Mouse (Mus musculus): ENCODE measurements around the gene Trim12c.
"Not testable (repeated sequence)": the region's sequence is repeated elsewhere in the genome, so short reads cannot be mapped to it uniquely, and the experiment has no call there.

Trim12c gene

DNA sequence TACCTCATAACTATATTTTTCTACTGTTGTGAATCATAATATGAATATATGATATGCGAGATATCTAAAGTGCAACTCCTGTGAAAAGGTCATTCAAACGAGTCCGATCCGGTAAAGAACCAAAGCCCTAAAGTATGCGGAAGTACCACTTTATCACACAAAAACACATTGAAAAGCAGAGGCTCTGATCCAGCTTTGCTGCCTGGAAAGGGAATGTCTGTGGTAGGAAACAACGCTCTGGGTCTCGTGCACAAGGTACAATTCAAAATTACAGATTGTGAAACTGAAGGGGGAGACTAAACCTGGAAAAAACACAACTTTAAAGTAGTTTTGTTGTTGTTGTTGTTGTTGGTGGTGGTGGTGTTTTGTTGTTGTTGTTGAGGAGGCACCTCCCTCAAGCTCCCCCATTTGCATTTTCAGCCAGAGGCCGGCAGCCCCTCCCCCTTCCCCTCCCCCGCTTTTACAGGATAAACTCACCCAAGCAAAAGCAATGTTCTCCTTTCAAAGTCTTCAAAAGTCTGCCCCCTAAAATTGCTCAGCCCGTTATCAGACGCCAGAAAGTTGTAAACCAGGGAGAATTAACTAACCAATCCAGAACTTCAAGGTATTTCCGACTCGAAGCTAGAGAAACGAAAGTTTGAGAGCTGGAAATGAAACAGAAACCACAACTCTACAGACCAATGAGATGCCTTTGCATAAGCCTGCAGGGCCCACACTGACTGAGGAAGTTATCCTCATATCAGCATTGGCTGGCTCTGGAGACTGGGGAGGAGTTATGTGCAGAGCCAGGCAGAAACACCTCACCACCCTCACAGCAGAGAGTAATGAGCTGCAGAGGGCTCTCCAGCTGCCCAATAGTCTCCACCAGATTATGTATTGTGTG, at the start of gene Trim12c:
Trim12c (minus strand) TSS at position 646 of the 883 bp plus-strand sequence.
- no peak for DNase-seq (ENCODE audit: low read depth, low spot score)

DNA sequence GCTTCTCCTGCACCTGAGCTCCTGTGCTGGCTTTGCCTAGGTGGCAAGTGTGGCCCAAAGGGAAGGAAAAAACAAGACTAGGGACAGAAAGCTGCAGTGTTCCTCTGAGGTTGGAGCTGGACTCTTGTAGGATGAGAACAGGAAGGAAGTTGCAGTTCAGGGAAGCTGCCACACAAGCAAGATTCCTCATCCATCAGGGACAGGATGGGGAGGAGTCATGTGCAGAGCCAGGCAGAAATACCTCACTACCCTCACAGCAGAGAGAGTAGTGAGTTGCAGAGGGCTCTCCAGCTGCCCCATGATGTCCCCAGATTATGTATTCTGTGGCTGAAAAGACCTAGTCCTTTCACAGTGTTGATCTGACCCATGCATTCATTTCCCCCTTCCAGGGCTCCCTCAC, 48.0 kb upstream of the Trim12c start:
- DNase-seq (ENCODE audit: low read depth, low spot score): no peak

DNA sequence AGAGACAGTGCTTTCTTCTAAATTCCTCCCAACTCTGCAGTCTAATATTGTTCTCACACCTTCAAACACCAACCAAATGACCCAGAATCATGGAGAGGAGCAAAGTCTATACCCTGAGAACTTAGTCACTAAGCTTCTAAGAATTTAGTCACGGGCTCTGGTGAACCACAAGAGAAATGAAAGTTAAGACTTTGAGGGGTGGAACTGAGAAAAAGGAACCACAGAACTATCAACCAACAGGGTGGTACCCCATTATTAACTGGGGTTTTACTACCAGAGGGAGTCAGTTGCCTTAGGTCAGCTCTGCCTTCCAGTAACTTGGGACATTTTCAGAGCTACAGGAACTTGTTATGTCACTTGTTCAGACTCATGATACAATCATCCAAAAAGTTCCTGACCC, 47.5 kb upstream of the Trim12c start, which contains the start of gene Trim30c:
Trim30c (minus strand) TSS at position 140 of the 400 bp plus-strand sequence.
- no peak for DNase-seq (ENCODE audit: low read depth, low spot score)

DNA sequence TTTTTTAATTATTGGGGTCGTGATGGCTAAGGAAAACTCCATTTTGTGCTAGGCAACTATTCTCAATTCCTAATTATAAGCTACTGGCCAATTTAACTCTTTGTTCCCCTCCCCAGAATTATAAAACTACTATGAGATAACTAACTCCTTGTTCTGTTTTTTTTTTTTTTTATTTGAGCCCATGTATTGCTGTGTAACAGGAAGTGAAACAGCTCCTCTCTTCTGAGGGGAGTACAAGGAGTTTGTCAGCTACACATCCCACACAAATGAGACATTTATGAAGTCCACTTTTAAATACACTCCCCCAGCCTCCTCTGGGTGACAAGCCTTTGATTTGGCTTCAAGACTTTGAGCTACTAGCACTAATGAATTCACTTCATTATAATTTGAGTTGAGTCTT, 45.3 kb upstream of the Trim12c start:
- no peak for DNase-seq (ENCODE audit: low read depth, low spot score)

DNA sequence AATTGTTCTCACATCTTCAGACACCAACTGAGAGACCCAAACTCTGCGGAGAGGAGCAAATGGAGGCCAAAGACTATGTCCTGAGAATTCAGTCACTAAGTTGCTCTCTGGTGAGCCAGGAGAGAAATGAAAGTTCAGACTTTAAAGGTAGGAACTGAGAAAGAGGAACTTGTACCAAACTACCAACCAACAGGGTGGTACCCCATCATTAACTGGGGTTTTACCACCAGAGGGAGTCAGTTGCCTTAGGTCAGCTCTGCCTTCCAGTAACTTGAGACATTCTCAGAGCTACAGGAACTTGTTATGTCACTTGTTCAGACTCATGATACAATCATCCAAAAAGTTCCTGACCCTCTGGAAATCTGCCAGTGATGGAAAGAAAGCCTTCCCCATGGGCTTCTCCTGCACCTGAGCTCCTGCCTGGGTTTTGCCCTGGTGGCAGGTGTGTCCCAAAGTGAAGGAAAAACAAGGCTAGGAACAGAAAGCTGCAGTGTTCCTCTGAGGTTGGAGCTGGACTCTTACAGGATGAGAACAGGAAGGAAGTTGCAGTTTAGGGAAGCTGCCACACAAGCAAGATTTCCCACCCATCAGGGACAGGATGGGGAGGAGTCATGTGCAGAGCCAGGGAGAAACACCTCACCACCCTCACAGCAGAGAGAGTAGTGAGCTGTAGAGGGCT, 16.7 kb upstream of the Trim12c start, which contains the start of gene Trim30b:
Trim30b (minus strand) TSS at position 149 of the 679 bp plus-strand sequence.
- DNase-seq (ENCODE audit: low read depth, low spot score): no peak

DNA sequence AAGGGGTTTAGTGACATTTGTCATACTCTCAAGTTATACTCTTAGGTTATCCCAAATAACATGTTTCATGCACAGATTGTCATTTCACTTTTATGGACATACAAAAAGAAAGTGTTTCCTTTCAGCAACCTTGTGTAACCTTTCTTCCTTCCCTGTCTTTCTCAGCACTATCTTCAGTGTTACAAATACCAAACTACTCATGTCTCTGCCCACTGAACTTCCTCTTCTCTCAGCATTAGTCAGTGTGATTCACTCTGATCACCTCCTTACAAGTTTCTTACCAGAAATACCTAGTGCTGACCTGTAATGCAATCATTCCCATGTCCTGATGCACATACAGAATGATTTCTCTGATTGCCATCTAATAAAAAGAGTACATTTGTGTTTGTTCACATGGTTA, 13.2 kb upstream of the Trim12c start:
- no peak for DNase-seq (ENCODE audit: low read depth, low spot score)

DNA sequence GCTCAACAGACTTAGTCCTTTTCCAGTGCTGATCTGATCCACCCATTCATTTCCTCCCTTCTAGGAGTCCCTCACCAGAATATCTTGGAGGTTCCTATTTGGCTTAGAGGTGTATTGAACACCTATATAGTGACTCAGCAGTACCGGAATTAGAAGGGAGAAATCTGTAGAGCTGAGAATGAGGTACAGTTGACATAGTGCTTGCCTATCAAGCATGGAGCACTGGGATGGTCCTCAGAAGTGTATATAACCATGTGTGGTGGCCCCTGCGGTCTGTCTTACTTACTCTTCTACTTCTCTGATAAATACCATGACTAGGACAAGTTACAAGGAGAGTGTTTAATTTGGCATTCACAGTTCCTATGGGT, 422 bp upstream of the Trim12c start:
- DNase-seq (ENCODE audit: low read depth, low spot score): no peak

DNA sequence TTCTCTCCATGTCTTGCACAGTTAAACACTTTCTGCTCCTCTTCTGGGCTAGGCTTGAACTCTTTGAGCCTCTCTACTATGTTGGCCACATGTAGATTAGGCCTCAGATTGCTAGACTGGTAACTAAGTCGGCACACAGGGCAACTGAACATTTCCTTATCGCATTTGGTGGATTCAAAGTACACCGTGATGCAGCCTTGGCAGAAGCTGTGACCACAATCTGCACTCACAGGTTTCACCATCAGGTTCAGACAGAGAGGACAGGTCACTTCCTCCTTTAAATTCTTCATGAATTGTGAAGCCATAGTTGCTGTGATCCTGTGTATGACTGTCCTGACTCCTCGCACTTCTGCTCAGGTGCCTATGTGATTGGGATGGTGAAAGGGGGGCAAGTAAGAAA, 5.1 kb downstream of the Trim12c start:
- DNase-seq (ENCODE audit: low read depth, low spot score): not testable (repeated sequence)

DNA sequence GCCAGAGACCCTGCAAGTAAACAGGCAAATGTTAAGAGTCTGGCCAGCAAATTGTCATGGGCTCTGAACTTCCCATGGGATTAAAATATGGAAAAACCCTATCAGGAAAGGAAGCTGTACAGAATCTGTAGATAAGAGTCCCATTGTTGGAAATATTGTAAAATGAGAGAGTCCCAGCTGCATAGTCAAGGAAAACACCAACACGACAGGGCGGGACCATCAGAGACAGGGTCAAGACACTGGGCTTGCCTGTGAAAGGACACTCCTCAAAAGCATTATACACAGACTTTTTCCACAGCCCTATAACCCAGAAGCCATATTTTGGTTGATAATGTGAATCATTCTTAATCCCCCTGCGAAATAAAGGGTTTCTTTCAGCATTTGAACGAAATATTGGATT, 12.4 kb downstream of the Trim12c start:
- DNase-seq (ENCODE audit: low read depth, low spot score): not testable (repeated sequence)

DNA sequence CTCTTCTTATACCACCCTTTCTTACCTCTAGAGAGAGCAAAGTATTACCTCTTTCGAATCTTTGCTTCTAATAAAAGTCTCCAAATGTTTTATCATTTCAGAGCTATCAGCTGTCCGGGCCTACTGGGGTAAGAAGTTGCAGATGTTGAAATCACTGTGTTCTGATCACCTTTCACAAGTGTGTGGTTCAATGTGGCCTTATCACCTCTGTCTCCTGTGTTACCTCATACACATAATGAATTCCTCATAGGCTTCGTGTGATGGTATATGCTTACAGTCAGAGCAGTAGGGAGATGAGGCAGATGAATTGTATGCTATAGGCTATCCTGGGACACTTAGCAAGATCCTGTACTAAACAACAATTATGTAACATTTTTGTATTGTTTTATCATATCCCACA, 17.6 kb downstream of the Trim12c start:
- DNase-seq (ENCODE audit: low read depth, low spot score): not testable (repeated sequence)

DNA sequence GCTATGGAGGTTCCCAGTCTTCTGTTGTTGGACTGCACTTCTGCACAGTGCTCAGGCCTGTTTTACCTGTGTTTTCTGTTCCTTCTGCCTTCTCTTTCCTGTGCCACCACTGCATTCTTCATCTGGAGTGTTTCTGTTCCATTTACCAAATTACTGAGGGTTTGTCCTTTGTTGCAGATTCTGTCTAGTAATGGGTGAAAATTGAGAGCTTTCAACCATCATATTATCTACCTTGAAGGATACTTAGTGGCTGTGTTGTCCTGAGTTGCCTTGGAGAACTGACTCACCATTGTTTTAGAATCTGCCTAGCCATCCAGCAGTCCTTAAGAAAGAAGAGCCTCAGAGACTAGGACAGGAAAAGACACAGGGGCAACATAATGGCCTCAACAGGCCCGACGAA, 24.0 kb downstream of the Trim12c start, which contains the start of gene Trim34b:
Trim34b (plus strand) TSS at position 301 of the 400 bp plus-strand sequence.
- DNase-seq (ENCODE audit: low read depth, low spot score): not testable (repeated sequence)

DNA sequence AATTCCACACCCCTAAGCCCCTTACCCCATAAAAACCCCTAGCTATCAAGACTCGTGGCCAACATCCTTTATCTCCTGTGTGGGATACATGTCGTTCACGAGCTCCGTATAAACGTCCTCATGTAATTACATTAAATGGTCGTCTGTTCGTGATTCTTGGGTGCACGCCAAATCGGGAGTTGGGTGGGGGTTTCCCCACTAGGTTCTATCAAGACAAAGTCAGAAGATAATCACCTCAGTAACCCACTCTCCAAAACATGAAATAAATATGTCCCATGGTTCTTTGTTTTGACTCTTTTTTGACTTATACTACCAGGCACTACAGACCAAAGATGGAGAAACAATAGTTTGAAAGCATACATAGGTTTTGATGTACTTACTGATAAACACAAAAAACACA, 31.1 kb downstream of the Trim12c start:
- no peak for DNase-seq (ENCODE audit: low read depth, low spot score)

DNA sequence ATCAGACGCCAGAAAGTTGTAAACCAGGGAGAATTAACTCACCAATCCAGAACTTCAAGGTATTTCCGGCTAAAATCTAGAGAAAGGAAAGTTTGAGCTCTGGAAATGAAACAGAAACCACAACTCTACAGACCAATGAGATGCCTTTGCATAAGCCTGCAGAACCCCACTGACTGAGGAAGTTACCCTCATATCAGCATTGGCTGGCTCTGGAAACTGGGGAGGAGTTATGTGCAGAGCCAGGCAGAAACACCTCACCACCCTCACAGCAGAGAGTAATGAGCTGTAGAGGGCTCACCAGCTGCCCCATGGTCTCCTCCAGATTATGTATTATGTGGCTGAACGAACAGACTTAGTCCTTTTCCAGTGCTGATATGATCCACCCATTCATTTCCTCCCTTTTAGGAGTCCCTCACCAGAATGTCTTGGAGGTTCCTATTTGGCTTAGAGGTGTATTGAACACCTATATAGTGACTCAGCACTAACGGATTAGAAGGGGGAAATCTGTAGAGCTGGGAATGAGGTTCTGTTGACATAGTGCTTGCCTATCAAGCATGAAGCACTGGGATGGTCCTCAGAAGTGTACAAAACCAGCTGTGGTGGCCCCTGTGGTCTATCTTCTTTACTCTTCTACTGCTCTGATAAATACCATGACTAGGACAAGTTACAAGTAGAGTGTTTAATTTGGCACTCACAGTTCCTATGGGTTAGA, 37.6 kb downstream of the Trim12c start, which contains the start of gene Trim12a:
Trim12a (minus strand) TSS at position 98 of the 712 bp plus-strand sequence.
- not testable (repeated sequence) for DNase-seq (ENCODE audit: low read depth, low spot score)

DNA sequence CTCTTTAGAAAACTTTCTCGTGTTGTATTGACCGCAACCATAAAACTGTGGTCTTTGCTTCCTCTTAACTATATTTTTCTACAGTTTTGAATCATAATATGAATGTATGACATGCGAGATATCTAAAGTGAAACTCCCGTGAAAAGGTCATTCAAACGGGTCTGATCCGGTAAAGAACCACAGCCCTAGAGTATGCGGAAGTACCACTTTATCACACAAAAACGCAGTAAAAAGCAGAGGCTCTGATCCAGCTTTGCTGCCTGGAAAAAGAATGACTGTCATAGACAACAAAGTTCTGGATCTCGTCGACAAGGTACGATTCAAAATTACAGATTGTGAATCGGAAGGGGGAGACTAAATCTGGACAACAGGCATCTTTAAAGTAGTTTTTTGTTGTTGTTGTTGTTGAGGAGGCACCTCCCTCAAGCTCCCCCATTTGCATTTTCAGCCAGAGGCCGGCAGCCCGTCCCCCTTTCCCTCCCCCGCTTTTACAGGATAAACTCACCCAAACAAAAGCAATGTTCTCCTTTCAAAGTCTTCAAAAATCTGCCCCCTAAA, 38.3 kb downstream of the Trim12c start:
- no peak for DNase-seq (ENCODE audit: low read depth, low spot score)

DNA sequence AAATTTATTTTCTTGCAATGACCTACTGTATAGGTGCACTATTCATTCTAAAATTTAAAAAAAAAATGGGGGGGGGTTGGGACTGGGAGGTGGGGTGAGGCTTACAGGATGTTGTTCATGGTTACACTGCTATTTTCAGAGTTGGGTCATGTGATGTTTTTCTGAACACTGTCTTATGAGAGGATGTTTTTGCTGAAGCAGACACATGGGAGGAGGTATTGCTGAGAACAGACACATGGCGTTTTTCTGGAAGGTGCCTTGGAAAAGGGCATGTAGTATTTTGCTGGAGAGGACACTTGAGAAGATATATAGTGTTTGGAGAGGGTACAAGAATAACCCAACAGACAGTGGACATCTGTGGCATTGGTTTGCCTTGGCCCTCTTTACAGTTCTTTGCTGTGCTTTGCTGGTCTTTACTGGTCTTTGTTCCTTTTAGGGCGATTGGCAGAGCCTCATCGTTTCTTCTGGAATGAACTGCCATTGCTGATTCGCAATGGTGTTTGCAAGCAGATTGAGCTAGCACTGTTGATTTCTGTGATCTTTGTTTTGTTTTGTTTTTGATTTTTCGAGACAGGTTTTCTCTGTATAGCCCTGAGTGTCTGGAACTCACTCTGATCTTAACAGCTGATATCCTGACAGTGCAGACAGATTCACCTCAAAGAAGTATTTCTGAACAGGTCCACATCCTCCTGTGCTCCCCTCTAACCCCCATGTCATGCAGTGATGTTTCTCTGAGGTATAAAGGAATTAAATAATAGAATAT, 61.3 kb downstream of the Trim12c start:
- DNase-seq (ENCODE audit: low read depth, low spot score): no peak

DNA sequence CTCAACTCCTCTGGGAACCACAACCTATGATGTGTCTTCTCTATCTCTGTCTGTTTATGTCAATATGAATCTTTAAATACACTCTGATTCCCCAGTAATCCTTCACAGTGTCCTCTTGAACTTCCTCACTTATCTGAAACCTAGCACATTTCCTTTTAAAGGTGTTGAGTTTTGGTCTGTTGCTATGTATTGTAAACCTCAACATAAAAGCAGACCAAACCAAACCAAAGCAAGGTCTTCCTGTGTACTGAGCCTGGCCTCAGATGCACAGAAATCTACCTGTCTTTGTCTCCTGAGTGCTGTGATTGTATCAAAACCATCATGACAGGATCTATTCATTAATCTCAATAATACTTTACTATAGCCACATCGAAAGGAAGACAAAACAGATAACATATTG, 62.5 kb downstream of the Trim12c start:
- DNase-seq (ENCODE audit: low read depth, low spot score): no peak
